ENCODE assay signal across 29 mouse cellular contexts in the genomic region with DNA sequence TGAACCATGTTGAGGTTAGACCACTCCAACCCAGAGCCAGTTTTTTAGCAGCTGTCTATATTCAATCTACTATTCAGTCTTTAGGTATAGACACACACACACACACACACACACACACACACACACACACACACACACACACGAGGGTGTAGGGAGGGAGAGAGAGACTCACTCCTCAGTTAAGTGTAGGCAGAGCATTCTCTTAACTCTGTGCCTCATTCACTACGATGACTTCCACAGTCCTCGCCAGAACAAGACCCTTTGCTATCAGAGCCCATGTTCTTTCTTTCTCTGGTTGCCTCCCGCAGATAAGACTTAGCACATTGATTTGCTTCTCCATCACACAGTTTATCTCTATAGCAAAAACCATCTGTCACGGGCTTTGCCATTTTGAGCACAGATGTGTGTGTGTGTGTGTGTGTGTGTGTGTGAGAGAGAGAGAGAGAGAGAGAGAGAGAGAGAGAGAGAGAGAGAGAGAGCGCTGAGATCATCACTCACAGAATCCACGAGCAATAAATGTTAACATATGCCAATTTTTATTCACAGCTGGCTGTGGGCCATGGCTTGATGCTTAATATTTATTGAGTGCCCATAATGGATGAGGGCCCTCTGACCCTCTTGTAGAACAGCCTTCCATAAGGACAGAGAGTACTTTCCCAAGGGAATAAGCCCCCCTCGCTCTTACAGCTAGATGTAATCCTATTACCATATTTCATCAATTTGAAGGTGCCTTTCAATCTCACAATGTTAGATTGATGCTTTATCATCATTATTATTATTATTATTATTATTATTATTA. TPM values are rescaled to one million over a fixed set of nuclear protein-coding genes. Genes with fewer than 3 reads are reported as not detected.
A peak's percentile ranks its signal among the peaks of the same experiment; 100 is the strongest.
DNase-seq lines count a peak whose midpoint lies in the region; ATAC-seq and TF ChIP-seq lines count a peak whose summit lies in the region.
"Had no signal": no experiment of that assay in that cellular context is flagged by ENCODE, and none has a peak within 500 bp of the region (broad histone marks: within the 10 kb centered on the region; RNA-seq: fewer than 3 reads in every experiment).

No protein-coding gene starts in this region.

- H3K27me3 ChIP-seq in hindbrain, embryonic 11.5 days (ENCODE audit: control insufficient read depth, insufficient read depth, low read length) = no peaks in the 10 kb centered on the region
- H3K27me3 ChIP-seq in hindbrain, embryonic 10.5 days (ENCODE audit: insufficient read depth, poor library complexity, severe bottlenecking) = no peaks in the 10 kb centered on the region
- no peaks in the 10 kb centered on the region for H3K27me3 ChIP-seq in midbrain, postnatal 0 days (ENCODE audit: insufficient read depth, low read length)
- no peaks in the 10 kb centered on the region for H3K27me3 ChIP-seq in midbrain, embryonic 10.5 days (ENCODE audit: low read depth, poor library complexity, severe bottlenecking)
- H3K27me3 ChIP-seq: forebrain, embryonic 13.5 days; hindbrain, embryonic 13.5 days had no signal

- no peak for TF ChIP-seq CTCF in midbrain, postnatal 0 days (IDR thresholded peaks at IDR 0.05)

- H3K4me2 ChIP-seq in hindbrain, embryonic 11.5 days (replicated peaks; ENCODE audit: low read depth, low read length) = no peak overlapping the region
- no peak overlapping the region for H3K4me2 ChIP-seq in midbrain, postnatal 0 days (ENCODE audit: low read depth, low read length, poor library complexity, severe bottlenecking)
- H3K4me2 ChIP-seq: forebrain, embryonic 13.5 days; hindbrain, embryonic 13.5 days; midbrain, embryonic 11.5 days had no signal

- H3K4me3 ChIP-seq in hindbrain, embryonic 11.5 days (ENCODE audit: low read depth, low read length) = no peak overlapping the region
- H3K4me3 ChIP-seq in hindbrain, embryonic 10.5 days = no peak overlapping the region
- no peak overlapping the region for H3K4me3 ChIP-seq in midbrain, postnatal 0 days (ENCODE audit: low read depth, low read length)
- no peak overlapping the region for H3K4me3 ChIP-seq in midbrain, embryonic 10.5 days
- H3K4me3 ChIP-seq: erythroblast, embryonic 14.5 days; forebrain, embryonic 13.5 days; hindbrain, embryonic 13.5 days had no signal

- no peak overlapping the region for H3K9ac ChIP-seq in hindbrain, embryonic 11.5 days (ENCODE audit: low read depth, low read length)
- H3K9ac ChIP-seq in midbrain, postnatal 0 days (replicated peaks; ENCODE audit: low read length, poor library complexity, severe bottlenecking) = no peak overlapping the region
- H3K9ac ChIP-seq: forebrain, embryonic 13.5 days; hindbrain, embryonic 13.5 days; liver, embryonic 14.5 days had no signal

- no peaks in the 10 kb centered on the region for H3K36me3 ChIP-seq in hindbrain, embryonic 11.5 days (ENCODE audit: control insufficient read depth, insufficient read depth, low read length)
- H3K36me3 ChIP-seq in hindbrain, embryonic 10.5 days = no peaks in the 10 kb centered on the region
- H3K36me3 ChIP-seq in midbrain, postnatal 0 days (ENCODE audit: insufficient read depth, low read length) = no peaks in the 10 kb centered on the region
- H3K36me3 ChIP-seq in midbrain, embryonic 10.5 days = no peaks in the 10 kb centered on the region
- H3K36me3 ChIP-seq: G1E; hindbrain, embryonic 13.5 days had no signal

- DNase-seq in embryo, embryonic 11 days = peak; percentile 23
- no peak for DNase-seq in embryo, embryonic 10 days (ENCODE audit: low spot score)
- peak; percentile 15 for DNase-seq in hindbrain, embryonic 11.5 days (ENCODE audit: low spot score)
- no peak for DNase-seq in hindbrain, embryonic 10.5 days (ENCODE audit: low spot score)
- DNase-seq in midbrain, postnatal 0 days (ENCODE audit: low spot score) = peak; percentile 18
- no peak for DNase-seq in midbrain, embryonic 10.5 days (ENCODE audit: low spot score)
- DNase-seq in mesoderm, embryonic 11.5 days (ENCODE audit: low read depth, low spot score) = peak; percentile 54
- DNase-seq: adrenal gland, adult 8-10 months; cerebellum, adult 8-10 months; cerebellum, postnatal 25 days; gastrocnemius, postnatal 25 days; heart, adult 18-20 months; heart, postnatal 14 days; kidney, postnatal 14 days; layer of hippocampus, adult 9-11 months; liver; lung, adult 2 months; lung, postnatal 4 days; right cerebral cortex, postnatal 25 days; thymus, postnatal 4 days had no signal

- WGBS in hindbrain, embryonic 11.5 days = 72% methylated on average over 8 of the region's 8 CpGs
- 72% methylated on average over 8 of the region's 8 CpGs for WGBS in hindbrain, embryonic 10.5 days
- 70% methylated on average over 8 of the region's 8 CpGs for WGBS in midbrain, postnatal 0 days
- 83% methylated on average over 8 of the region's 8 CpGs for WGBS in midbrain, embryonic 10.5 days

- no peak overlapping the region for H3K27ac ChIP-seq in hindbrain, embryonic 11.5 days (ENCODE audit: low read depth, low read length)
- no peak overlapping the region for H3K27ac ChIP-seq in hindbrain, embryonic 10.5 days
- no peak overlapping the region for H3K27ac ChIP-seq in midbrain, postnatal 0 days (ENCODE audit: low read depth, low read length)
- H3K27ac ChIP-seq in midbrain, embryonic 10.5 days (replicated peaks) = no peak overlapping the region
- H3K27ac ChIP-seq: forebrain, embryonic 13.5 days; hindbrain, embryonic 13.5 days; liver, embryonic 14.5 days had no signal

- H3K9me3 ChIP-seq in hindbrain, embryonic 11.5 days (ENCODE audit: control insufficient read depth, low read length) = no peaks in the 10 kb centered on the region
- no peaks in the 10 kb centered on the region for H3K9me3 ChIP-seq in hindbrain, embryonic 10.5 days
- no peaks in the 10 kb centered on the region for H3K9me3 ChIP-seq in midbrain, postnatal 0 days (ENCODE audit: low read length)
- H3K9me3 ChIP-seq in midbrain, embryonic 10.5 days (replicated peaks) = no peaks in the 10 kb centered on the region
- H3K9me3 ChIP-seq: forebrain, embryonic 13.5 days; hindbrain, embryonic 13.5 days had no signal

- no peaks in the 10 kb centered on the region; the same call in 1 of the 2 replicates for H3K4me1 ChIP-seq in hindbrain, embryonic 11.5 days (replicated peaks; ENCODE audit: control insufficient read depth, insufficient read depth, low read length)
- no peaks in the 10 kb centered on the region for H3K4me1 ChIP-seq in hindbrain, embryonic 10.5 days (replicated peaks)
- H3K4me1 ChIP-seq in midbrain, postnatal 0 days (ENCODE audit: insufficient read depth, low read length) = no peaks in the 10 kb centered on the region
- peaks cover 2% of the 10 kb centered on the region; the same call in 1 of the 2 replicates for H3K4me1 ChIP-seq in midbrain, embryonic 10.5 days
- H3K4me1 ChIP-seq: forebrain, embryonic 13.5 days had no signal

- ATAC-seq in hindbrain, embryonic 11.5 days (ENCODE audit: low FRiP score) = peak; percentile 51; the same call in 1 of the 2 replicates
- ATAC-seq in midbrain, postnatal 0 days (ENCODE audit: low FRiP score) = no peak
- ATAC-seq: forebrain, embryonic 13.5 days; intestine, postnatal 0 days had no signal

RNA-seq across cellular contexts. Expression of gene D7Ertd443e, which starts 59.7 kb away (rescaled TPM):
- polyA plus RNA-seq in hindbrain, embryonic 11.5 days (2014; fragmentation: Nextera tagmentation; extraction: Ambion mirVana) = 0.04 and 0.08 TPM in 2 replicates
- 0.24 TPM in 1 of 2 replicates, not detected in the other for polyA plus RNA-seq in hindbrain, embryonic 10.5 days (2016; fragmentation: Nextera tagmentation; extraction: Ambion mirVana)
- 0.38 and 0.71 TPM in 2 replicates for total RNA-seq in midbrain, postnatal 0 days (2014; rRNA removed)
- polyA plus RNA-seq in midbrain, postnatal 0 days (2015; fragmentation: Nextera tagmentation; extraction: Ambion mirVana) = 0.27 and 0.35 TPM in 2 replicates
- not detected in 2 replicates for polyA plus RNA-seq in midbrain, embryonic 10.5 days (2016; fragmentation: Nextera tagmentation; extraction: Ambion mirVana)
- total RNA-seq: gastrocnemius, adult 18-20 months; gastrocnemius, postnatal 25 days; monocyte, adult 5-6 weeks had no signal
- polyA plus RNA-seq: erythroblast, embryonic 14.5 days; G1E; intestine, postnatal 0 days; midbrain, embryonic 11.5 days had no signal

Comparison
In these comparisons a context has a peak if more than half of its experiments do, and no peak if none do; other contexts are left out.
1. DNase-seq: peak in embryo, embryonic 11 days (single experiment), hindbrain, embryonic 11.5 days (single experiment), midbrain, postnatal 0 days (single experiment) and mesoderm, embryonic 11.5 days (single experiment); none in embryo, embryonic 10 days (single experiment), hindbrain, embryonic 10.5 days (single experiment) and midbrain, embryonic 10.5 days (single experiment).